Mouse (Mus musculus): ENCODE measurements around the gene Specc1. TPM values are rescaled to one million over a fixed set of nuclear protein-coding genes. Genes with fewer than 3 reads are reported as not detected.

The Specc1 gene
- polyA plus RNA-seq, 1 experiment from 2014 or later, result 14.3 TPM

DNA sequence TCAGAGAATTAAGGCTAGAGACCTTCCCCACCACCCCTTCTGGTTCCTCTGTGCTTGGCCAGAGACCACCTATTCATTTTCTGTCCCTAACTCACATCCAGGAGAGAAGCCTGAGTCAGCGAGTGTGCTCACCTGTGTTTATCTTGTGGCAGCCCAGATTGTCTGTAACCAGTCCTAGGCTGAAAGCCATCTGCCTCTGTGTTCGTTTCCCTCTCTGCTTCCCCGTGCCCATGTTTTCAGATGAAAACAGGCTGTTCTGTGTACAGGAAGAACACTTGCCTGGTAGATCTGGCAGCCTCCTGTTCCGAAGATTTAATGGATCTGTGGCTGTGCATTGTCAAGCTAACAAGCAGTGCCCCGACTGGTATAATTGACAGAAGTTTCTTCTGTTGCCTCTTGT, 68.4 kb downstream of the Specc1 start:
- no peak overlapping the region for H3K4me3 ChIP-seq (ENCODE audit: low read length)
- H3K36me3 ChIP-seq (ENCODE audit: control insufficient read depth, insufficient read depth, low read length), result no peaks in the 10 kb centered on the region
- peaks cover 10% of the 10 kb centered on the region for H3K4me1 ChIP-seq (ENCODE audit: control insufficient read depth, insufficient read depth, low read depth, low read length)
- no peaks in the 10 kb centered on the region for H3K9me3 ChIP-seq (ENCODE audit: control insufficient read depth, low read length)
- ATAC-seq, result no peak
- H3K4me2 ChIP-seq (ENCODE audit: low read length), result no peak overlapping the region
- 0 out of 2 replicates have a peak overlapping the region, but pooled peaks have one; percentile 4 for H3K27ac ChIP-seq (ENCODE audit: low read depth, low read length)
- WGBS, result 61% methylated on average over 5 of the region's 5 CpGs
- H3K9ac ChIP-seq (ENCODE audit: low read depth, low read length), result no peak overlapping the region
- H3K27me3 ChIP-seq (replicated peaks; ENCODE audit: control insufficient read depth, insufficient read depth, low read length), result no peaks in the 10 kb centered on the region; the same call in 1 of the 2 replicates

DNA sequence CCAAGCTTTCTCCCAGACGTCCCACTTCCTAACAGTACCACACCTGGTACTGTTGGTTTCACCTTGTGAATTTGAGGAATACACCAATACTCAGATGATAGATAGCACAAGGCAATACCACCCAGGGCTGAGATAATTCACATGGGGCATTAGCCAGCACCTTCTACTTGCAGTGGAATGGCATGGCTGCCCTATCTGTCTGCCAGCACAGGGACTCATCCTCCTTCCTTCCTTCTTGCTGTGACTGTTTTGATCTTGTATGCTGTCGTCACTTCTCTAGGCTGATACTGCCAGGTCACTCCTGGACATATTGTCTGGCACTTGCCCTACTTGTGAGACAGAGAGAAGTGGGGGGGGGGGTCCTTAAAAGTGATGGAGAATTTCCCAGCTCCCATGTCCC, 69.2 kb downstream of the Specc1 start:
- Histone ChIP-seq H3K9me3 (ENCODE audit: control insufficient read depth, low read length) (no peaks in the 10 kb centered on the region), H3K27me3 (replicated peaks; ENCODE audit: control insufficient read depth, insufficient read depth, low read length) (no peaks in the 10 kb centered on the region; the same call in 1 of the 2 replicates), H3K36me3 (ENCODE audit: control insufficient read depth, insufficient read depth, low read length) (no peaks in the 10 kb centered on the region), H3K4me1 (ENCODE audit: control insufficient read depth, insufficient read depth, low read depth, low read length) (peaks cover 10% of the 10 kb centered on the region), H3K4me3 (ENCODE audit: low read length) (no peak overlapping the region), H3K4me2 (ENCODE audit: low read length) (no peak overlapping the region), H3K9ac (ENCODE audit: low read depth, low read length) (no peak overlapping the region), H3K27ac (ENCODE audit: low read depth, low read length) (no peak overlapping the region)
- no peak for ATAC-seq
- 85% methylated on average over 2 of the region's 2 CpGs for WGBS

DNA sequence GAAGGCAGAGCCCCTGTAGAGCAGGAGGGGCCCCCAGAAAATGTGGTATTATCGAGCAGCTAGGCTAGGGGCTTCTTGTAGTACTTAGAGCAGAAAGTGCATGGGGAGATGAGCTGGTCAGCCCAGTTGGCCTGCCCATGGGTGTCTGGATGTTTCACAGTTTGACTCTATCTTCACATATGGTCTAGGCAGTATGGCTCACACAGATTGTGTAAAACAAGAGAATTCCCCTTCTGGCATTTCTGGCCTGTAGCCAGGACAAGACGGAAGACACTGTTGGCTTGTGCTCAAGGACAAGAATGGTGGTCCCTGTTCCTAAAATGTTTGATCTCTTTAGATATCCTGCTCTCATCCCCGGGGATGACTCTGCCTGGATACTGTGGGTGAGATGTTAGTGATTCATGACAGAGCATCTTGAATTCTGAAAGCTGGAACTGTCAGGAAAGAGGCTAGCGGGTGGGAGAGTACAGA, 69.8 kb downstream of the Specc1 start:
- peaks cover 10% of the 10 kb centered on the region for H3K4me1 ChIP-seq (ENCODE audit: control insufficient read depth, insufficient read depth, low read depth, low read length)
- H3K27me3 ChIP-seq (replicated peaks; ENCODE audit: control insufficient read depth, insufficient read depth, low read length), result no peaks in the 10 kb centered on the region; the same call in 1 of the 2 replicates
- no peak overlapping the region for H3K4me3 ChIP-seq (ENCODE audit: low read length)
- ATAC-seq, result peak; percentile 63; the same call in 1 of the 2 replicates
- WGBS, result 57% methylated on average over 4 of the region's 4 CpGs
- H3K4me2 ChIP-seq (ENCODE audit: low read length), result no peak overlapping the region
- no peak overlapping the region for H3K27ac ChIP-seq (ENCODE audit: low read depth, low read length)
- no peaks in the 10 kb centered on the region for H3K9me3 ChIP-seq (ENCODE audit: control insufficient read depth, low read length)
- H3K36me3 ChIP-seq (ENCODE audit: control insufficient read depth, insufficient read depth, low read length), result no peaks in the 10 kb centered on the region
- no peak overlapping the region for H3K9ac ChIP-seq (ENCODE audit: low read depth, low read length)

DNA sequence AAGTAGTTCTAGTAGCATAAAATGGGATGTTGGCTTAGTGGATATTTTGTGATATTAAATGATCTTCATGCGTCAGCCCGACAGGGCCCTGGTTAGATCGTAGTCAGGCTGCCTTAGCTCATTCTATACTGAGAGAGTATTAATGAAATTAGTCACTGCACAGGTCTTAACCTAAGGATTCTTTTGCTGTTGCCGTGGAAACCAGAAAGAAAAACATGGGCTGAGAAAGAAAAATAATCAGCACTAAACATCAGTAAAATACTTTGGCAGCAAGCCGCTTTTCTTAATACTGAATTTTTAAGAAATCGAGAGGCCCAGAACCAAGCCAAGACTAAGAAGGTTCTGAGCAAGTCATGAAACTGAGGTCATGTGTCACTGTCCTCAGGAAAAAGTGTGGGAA, 70.7 kb downstream of the Specc1 start:
- 65% methylated on average over 6 of the region's 6 CpGs for WGBS
- H3K27ac ChIP-seq (ENCODE audit: low read depth, low read length), result no peak overlapping the region
- H3K4me1 ChIP-seq (ENCODE audit: control insufficient read depth, insufficient read depth, low read depth, low read length), result peaks cover 10% of the 10 kb centered on the region
- no peak overlapping the region for H3K9ac ChIP-seq (ENCODE audit: low read depth, low read length)
- ATAC-seq, result no peak
- H3K36me3 ChIP-seq (ENCODE audit: control insufficient read depth, insufficient read depth, low read length), result no peaks in the 10 kb centered on the region
- no peak overlapping the region for H3K4me2 ChIP-seq (ENCODE audit: low read length)
- H3K4me3 ChIP-seq (ENCODE audit: low read length), result no peak overlapping the region
- no peaks in the 10 kb centered on the region for H3K9me3 ChIP-seq (ENCODE audit: control insufficient read depth, low read length)
- no peaks in the 10 kb centered on the region; the same call in 1 of the 2 replicates for H3K27me3 ChIP-seq (replicated peaks; ENCODE audit: control insufficient read depth, insufficient read depth, low read length)

DNA sequence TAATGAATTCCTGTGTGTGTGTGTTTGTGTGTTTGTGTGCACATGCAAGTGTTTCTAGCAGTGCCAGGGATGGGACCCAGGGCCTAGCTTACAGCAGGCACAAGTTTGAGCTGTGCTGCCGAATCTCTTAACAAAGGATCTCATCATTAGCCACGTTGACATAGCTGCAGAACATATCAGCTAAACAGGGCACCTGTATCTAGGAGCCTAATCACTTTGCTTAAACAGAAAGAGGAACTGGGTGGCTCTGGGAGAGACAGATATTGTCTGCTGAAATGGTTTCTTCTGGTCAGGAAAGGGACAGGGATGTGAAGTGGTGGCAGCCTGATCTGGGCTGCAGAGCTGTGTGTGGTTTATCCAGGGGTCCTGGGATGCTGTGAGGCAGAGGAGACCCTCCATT, 71.1 kb downstream of the Specc1 start:
- Histone ChIP-seq H3K4me1 (ENCODE audit: control insufficient read depth, insufficient read depth, low read depth, low read length) (peaks cover 10% of the 10 kb centered on the region), H3K4me3 (ENCODE audit: low read length) (no peak overlapping the region), H3K9me3 (ENCODE audit: control insufficient read depth, low read length) (no peaks in the 10 kb centered on the region), H3K4me2 (ENCODE audit: low read length) (no peak overlapping the region), H3K27me3 (replicated peaks; ENCODE audit: control insufficient read depth, insufficient read depth, low read length) (no peaks in the 10 kb centered on the region; the same call in 1 of the 2 replicates), H3K9ac (ENCODE audit: low read depth, low read length) (no peak overlapping the region), H3K27ac (ENCODE audit: low read depth, low read length) (no peak overlapping the region), H3K36me3 (ENCODE audit: control insufficient read depth, insufficient read depth, low read length) (no peaks in the 10 kb centered on the region)
- no peak for ATAC-seq
- 66% methylated on average over 2 of the region's 2 CpGs for WGBS

DNA sequence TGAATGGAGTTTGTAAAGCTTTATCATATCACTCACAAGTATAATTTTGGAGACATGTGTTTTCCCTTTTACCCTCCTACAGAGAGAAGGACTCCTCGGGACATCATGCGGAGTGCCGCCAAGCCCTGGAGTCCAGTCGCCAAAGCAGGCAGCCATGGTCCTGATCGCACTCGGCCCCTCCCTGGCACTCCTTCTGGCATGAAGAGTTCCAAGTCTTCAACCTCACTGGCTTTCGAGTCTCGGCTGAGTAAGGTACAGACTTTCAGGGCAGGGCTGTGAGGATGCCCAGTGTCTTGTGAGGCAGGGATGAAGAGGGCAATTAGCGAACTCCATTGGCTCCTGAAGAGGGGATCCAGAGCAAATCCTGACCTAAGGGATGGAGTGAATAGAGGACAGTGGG, 72.6 kb downstream of the Specc1 start:
- no peak overlapping the region for H3K27ac ChIP-seq (ENCODE audit: low read depth, low read length)
- WGBS, result 87% methylated on average over 9 of the region's 9 CpGs
- no peaks in the 10 kb centered on the region for H3K27me3 ChIP-seq (replicated peaks; ENCODE audit: control insufficient read depth, insufficient read depth, low read length)
- H3K9ac ChIP-seq (ENCODE audit: low read depth, low read length), result no peak overlapping the region
- no peaks in the 10 kb centered on the region for H3K9me3 ChIP-seq (ENCODE audit: control insufficient read depth, low read length)
- peaks cover 7% of the 10 kb centered on the region for H3K4me1 ChIP-seq (ENCODE audit: control insufficient read depth, insufficient read depth, low read depth, low read length)
- no peak overlapping the region for H3K4me2 ChIP-seq (ENCODE audit: low read length)
- no peak overlapping the region for H3K4me3 ChIP-seq (ENCODE audit: low read length)
- ATAC-seq, result no peak
- H3K36me3 ChIP-seq (ENCODE audit: control insufficient read depth, insufficient read depth, low read length), result no peaks in the 10 kb centered on the region

DNA sequence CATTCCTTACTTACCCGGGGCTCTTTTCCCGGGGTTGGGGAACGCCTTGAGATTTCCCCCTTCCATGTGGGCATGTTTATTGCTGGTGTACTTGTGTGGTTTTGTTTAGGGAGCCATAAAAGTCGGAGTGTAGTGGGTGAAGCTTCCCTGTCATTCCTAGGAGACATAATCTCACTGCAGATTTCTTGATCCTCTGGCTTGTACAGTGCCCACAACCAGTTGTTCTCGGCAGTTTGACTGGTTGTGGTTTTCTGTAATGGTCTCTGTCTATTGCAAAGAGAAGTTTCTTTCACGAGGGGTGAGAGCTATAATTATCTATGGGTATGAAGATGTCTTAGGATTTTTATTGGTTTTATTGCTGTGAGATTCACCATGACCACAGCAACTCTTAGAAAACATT, 78.0 kb downstream of the Specc1 start:
- no peak overlapping the region for H3K9ac ChIP-seq (ENCODE audit: low read depth, low read length)
- no peak overlapping the region for H3K4me2 ChIP-seq (ENCODE audit: low read length)
- H3K4me3 ChIP-seq (ENCODE audit: low read length), result no peak overlapping the region
- no peaks in the 10 kb centered on the region for H3K27me3 ChIP-seq (replicated peaks; ENCODE audit: control insufficient read depth, insufficient read depth, low read length)
- no peaks in the 10 kb centered on the region for H3K9me3 ChIP-seq (ENCODE audit: control insufficient read depth, low read length)
- no peak for ATAC-seq
- no peak overlapping the region for H3K27ac ChIP-seq (ENCODE audit: low read depth, low read length)
- H3K4me1 ChIP-seq (ENCODE audit: control insufficient read depth, insufficient read depth, low read depth, low read length), result no peaks in the 10 kb centered on the region
- H3K36me3 ChIP-seq (ENCODE audit: control insufficient read depth, insufficient read depth, low read length), result no peaks in the 10 kb centered on the region
- 78% methylated on average over 6 of the region's 6 CpGs for WGBS

DNA sequence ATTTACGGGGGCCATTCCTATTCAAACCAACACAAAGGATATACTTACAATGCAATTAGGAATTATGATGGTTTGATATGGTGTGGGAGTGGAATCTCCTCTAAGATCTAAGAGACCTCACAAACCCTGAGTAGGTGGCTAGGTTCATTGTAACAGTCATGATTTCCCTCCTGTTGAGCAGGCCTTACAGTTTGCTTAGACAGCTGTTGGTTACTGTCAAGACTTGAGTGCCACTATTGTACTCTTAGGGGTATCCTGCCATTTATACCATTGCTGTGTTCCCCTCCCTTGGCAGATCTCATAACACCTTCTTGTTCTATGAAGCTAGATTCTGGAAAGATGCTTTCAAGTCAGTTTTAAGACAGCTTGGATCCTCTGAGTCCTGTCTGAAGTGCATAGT, 78.7 kb downstream of the Specc1 start:
- Histone ChIP-seq H3K27me3 (replicated peaks; ENCODE audit: control insufficient read depth, insufficient read depth, low read length) (no peaks in the 10 kb centered on the region), H3K27ac (ENCODE audit: low read depth, low read length) (no peak overlapping the region), H3K36me3 (ENCODE audit: control insufficient read depth, insufficient read depth, low read length) (no peaks in the 10 kb centered on the region), H3K9me3 (ENCODE audit: control insufficient read depth, low read length) (no peaks in the 10 kb centered on the region), H3K4me2 (ENCODE audit: low read length) (no peak overlapping the region), H3K4me3 (ENCODE audit: low read length) (no peak overlapping the region), H3K9ac (ENCODE audit: low read depth, low read length) (no peak overlapping the region), H3K4me1 (ENCODE audit: control insufficient read depth, insufficient read depth, low read depth, low read length) (no peaks in the 10 kb centered on the region)
- no peak for ATAC-seq
- 93% methylated on average over 1 of the region's 1 CpGs for WGBS

DNA sequence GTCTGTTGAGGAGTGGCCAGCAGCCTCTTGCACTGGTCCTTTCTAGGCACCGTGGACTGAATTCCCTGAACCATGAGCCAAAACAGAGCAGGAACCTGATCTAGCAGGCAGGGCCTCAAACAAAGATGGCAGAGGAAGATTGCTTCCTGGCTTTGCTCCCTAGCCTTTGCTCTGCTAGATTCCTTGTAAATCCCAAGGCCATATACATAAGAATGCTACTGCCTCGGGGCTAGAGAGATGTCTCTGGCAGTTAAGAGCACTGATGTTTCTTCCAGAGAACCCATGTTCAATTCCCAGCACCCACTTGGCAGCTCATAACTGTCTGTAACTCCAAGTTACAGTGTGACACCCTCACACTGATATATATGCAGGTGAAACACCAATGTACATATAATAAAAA, 83.6 kb downstream of the Specc1 start:
- ATAC-seq, result no peak
- Histone ChIP-seq H3K27ac (ENCODE audit: low read depth, low read length) (no peak overlapping the region), H3K27me3 (replicated peaks; ENCODE audit: control insufficient read depth, insufficient read depth, low read length) (no peaks in the 10 kb centered on the region), H3K4me1 (ENCODE audit: control insufficient read depth, insufficient read depth, low read depth, low read length) (no peaks in the 10 kb centered on the region), H3K9me3 (ENCODE audit: control insufficient read depth, low read length) (no peaks in the 10 kb centered on the region), H3K4me3 (ENCODE audit: low read length) (no peak overlapping the region), H3K36me3 (ENCODE audit: control insufficient read depth, insufficient read depth, low read length) (no peaks in the 10 kb centered on the region), H3K9ac (ENCODE audit: low read depth, low read length) (no peak overlapping the region), H3K4me2 (ENCODE audit: low read length) (no peak overlapping the region)
- 64% methylated on average over 2 of the region's 2 CpGs for whole genome bisulfite sequencing

DNA sequence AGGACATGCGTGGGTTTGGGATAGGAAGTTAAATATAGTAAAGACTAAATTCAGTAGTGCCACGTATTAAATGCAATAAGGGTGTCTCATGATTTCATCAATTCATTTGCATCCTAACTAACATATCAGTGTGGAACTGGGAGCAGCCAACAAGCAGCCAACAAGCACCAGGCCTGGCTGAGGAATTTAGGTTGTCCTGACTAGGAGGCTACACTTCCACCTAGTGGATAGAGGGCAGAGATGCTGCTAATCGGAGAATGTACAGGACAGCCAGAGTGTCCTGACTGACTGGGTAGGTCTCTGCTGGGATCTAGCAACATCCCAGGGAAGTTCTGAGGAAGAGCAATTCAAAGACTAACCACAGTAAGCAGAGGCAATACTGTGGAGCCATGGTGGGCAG, 88.1 kb downstream of the Specc1 start:
- H3K9me3 ChIP-seq (ENCODE audit: control insufficient read depth, low read length), result no peaks in the 10 kb centered on the region
- no peak overlapping the region for H3K27ac ChIP-seq (ENCODE audit: low read depth, low read length)
- H3K4me1 ChIP-seq (ENCODE audit: control insufficient read depth, insufficient read depth, low read depth, low read length), result no peaks in the 10 kb centered on the region

More for the DNA sequence above, 88.1 kb downstream of the Specc1 start:
- ATAC-seq, result no peak
- H3K4me2 ChIP-seq (ENCODE audit: low read length), result no peak overlapping the region
- no peak overlapping the region for H3K4me3 ChIP-seq (ENCODE audit: low read length)
- 43% methylated on average over 3 of the region's 3 CpGs for WGBS
- H3K9ac ChIP-seq (ENCODE audit: low read depth, low read length), result no peak overlapping the region
- H3K27me3 ChIP-seq (replicated peaks; ENCODE audit: control insufficient read depth, insufficient read depth, low read length), result no peaks in the 10 kb centered on the region
- H3K36me3 ChIP-seq (ENCODE audit: control insufficient read depth, insufficient read depth, low read length), result no peaks in the 10 kb centered on the region

Measured in hindbrain, embryonic 16.5 days (tissue).